Mouse (Mus musculus) neutrophil, adult 5-6 weeks (primary cell): Measurements from ENCODE around the gene Tefm. TPM values are rescaled to one million over a fixed set of nuclear protein-coding genes. Genes with fewer than 3 reads are reported as not detected.
"Not testable (repeated sequence)": the region's sequence is repeated elsewhere in the genome, so short reads cannot be mapped to it uniquely, and the experiment has no call there.

Experiments used
- ATAC-seq: fragments of 151-379, 151-347 bp; 2 replicates; pipeline ENCODE4 v1.8.0; 2017; ENCODE audit warnings: mild to moderate bottlenecking, moderate TSS enrichment; ENCODE audit not compliant: insufficient number of reproducible peaks, poor library complexity, low FRiP score, severe bottlenecking; ENCODE audit errors: extremely low read depth
- total RNA-seq: library from RNA; stranded (forward); fragments of 200-1000 nt; gene quantifications from 2 replicates; pipeline ENCODE4 v1.2.3, GENCODE M21; 2017

Tefm gene
- 3.7 and 3.9 TPM in 2 replicates for total RNA-seq

GRCm38 (mm10) chr11:80141825-80142521 is at the start of gene Tefm:
Tefm (minus strand) TSS chr11:80142175.
- peak; percentile 69 for ATAC-seq

DNA sequence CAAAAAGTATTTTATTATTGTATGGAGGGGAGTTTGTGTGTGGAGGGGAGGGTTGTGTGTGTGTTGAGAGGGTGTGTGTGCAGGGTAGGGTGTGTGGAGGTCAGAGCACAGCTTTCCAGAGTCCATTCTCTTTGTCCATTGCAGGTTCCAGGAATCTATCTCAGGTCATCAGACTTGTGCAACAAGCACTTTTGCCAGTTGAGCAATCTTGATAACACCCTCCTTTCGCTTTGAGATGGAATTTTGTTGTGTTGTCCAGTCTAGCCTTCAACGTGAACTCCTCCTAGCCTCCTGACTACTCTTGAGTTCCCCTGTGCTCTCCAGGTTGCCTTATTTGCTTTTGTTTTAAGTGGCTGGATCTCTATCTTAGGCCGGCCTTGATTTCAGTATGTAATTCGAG is 48.3 kb upstream of the Tefm start:
- ATAC-seq: no peak

DNA sequence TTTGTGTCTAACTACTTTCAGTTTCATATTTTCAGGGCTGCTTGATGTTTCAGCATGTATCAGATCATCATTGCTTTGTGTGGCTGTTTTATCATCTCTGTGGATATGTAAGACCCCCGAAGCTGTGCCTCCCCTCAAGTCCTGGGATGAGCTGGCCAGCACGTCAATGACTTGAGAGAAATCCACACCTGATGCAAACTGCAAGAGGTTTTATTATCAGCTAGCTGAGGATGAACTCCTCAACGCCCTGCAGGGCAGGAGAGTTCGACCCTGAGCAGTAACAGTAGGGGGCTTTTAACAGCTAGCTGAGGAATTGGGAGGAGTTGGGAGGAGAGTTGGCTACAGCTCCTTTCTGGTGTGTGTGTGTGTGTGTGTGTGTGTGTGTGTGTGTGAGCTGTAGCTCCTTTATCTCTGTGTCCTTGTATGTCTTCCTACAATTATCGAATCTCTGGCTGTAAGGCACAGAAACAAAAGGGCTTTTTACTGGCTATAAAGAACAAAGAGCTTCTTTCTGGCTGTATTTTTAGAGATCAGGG is 43.5 kb upstream of the Tefm start:
- ATAC-seq: not testable (repeated sequence)

DNA sequence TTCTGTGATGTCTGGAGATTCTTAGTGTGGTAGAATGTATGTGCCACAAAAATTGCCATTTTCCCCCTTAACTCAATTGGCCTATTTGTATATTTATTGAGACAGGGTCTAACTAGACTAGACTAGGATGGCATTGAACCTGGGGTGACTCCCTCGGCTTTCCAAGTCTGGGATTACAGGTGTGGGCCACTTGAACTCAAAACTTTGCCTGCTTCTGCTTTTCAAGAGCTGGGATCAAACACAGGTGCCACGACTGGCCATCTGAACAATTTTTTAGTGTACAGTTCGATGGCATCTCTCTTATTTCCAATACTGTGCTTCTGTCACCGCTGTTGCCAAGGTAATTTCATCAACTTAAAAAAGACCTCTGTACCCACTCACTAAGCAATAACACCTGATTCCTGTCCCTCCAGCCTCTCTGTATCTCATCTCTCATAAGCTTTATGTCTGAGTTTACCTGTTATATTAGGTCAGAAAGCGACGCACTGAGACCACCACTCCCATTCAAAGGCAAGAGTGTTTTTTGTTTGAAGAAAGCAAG is 42.6 kb upstream of the Tefm start:
- ATAC-seq: no peak

DNA sequence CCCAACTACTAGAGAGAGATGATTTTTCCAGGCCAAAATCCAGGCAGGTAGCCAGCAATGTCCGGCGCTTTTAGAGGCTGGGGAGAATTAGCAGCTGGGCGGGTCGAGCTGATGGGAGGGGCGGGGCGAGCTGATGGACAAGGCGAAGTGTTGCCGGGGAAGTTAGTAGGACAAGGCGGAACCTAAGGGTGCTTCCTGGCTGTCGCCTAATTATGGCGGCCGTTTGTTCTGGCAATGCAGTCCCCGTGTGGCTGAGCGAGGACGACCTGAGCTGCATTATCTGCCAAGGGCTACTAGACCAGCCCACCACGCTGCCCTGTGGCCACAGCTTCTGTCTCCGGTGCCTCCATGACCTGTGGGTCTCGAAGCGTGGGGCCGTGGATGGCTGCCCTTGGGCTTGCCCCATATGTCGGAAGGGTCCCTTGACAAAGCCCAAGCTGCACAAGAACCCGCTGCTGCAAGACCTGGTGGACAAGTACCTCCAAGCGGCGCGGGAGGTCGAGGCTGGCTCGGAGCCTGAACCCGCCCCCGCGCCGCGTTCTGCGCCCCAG is 41.8 kb upstream of the Tefm start, which contains the start of gene Rnf135:
TSS of gene Rnf135 (plus strand) at position 147 of the 551 bp plus-strand sequence.
- peak; percentile 97 for ATAC-seq

GRCm38 (mm10) chr11:80183054-80183704 is 41.2 kb upstream of the Tefm start:
- ATAC-seq: peak; percentile 52

- ATAC-seq: no peak
Measured at GRCm38 (mm10) chr11:80181021-80181749, 39.2 kb upstream of the Tefm start.

- no peak for ATAC-seq
Measured at GRCm38 (mm10) chr11:80178316-80178715, 36.3 kb upstream of the Tefm start.

GRCm38 (mm10) chr11:80176911-80177895 is 35.2 kb upstream of the Tefm start:
- no peak for ATAC-seq

DNA sequence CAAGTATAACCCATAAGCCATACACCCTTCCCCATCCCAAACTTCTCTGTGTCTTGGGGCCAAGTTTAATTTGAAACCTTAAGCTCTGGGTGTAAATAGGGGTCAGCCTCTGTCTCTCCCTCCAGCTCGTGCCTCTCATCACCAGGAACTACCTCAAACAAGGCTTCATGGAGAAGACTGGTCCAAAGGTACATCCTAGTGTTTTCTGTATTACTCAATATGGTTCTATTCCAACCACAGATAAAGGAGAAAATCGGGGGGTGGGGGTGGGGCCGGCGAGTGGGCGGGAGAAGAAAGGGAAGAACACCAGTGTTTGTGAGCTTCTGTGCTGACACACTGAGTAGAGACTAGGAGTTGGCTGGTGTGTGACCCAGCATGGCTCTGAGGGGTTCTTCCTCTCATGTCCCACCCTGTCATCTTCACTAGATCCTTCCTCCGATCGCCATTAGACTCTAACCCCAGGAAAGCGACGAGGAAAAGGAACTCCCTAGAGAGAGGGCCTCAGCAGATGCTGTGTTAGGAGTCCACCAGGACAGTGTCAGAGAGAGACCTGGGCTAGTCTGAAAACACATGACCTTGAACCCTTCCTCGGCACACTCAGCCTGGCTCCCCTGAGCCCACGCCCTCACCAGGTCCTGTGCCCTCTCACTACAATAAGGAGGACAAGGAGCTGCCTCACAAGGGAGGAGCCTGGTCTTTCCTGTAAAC is 32.1 kb upstream of the Tefm start:
- ATAC-seq: no peak

DNA sequence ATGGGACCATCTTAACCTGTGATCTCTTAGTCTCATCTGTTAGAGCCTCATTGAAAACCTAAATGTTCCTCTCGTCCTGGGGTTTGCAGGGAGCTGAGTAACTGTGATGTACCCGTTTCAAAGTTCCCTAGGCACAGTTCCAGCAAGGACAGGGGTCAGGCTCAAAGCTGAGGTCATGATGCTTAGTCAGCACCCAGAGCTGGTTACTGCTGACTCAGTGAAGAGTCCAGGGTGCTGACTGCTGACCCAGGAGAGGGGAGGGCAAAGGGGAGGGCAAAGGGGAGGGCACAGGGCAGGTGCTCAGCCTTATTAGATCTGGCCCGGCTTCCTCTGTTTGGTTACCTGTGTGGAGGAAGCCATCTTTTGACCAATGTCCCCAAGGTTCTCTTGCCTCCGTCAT is 29.9 kb upstream of the Tefm start:
- no peak for ATAC-seq

- ATAC-seq: no peak
Measured at GRCm38 (mm10) chr11:80170351-80170750, 28.4 kb upstream of the Tefm start.

GRCm38 (mm10) chr11:80169629-80170028 is 27.7 kb upstream of the Tefm start:
- no peak for ATAC-seq

- ATAC-seq: 0 out of 2 replicates have a peak, but pooled peaks have one; percentile 43
Measured at GRCm38 (mm10) chr11:80168611-80169249, 26.8 kb upstream of the Tefm start.

DNA sequence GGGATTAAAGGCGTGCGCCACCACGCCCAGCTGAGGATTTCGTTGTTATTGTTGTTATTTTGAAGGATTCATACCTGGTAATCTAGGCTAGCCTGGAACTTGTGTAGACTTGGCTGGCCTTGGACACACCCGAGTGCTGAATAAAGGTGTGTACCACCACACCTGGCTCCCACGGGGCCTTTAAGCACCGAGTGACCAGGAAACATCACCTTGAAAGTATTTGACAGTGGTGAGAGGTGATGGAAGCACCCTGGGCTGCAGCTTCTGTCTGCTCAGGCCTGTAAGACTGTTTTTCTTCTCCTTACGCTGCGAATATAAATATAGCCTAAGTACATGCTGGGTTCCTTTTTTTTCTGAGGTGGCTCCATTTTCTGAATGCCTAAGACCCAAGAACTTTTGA is 26.1 kb upstream of the Tefm start:
- ATAC-seq: no peak

GRCm38 (mm10) chr11:80164224-80164623 is 22.2 kb upstream of the Tefm start:
- ATAC-seq: no peak
